Mouse (Mus musculus) right cerebral cortex, adult 2 months (tissue): Measurements from ENCODE around the gene Dgkz.

Experiments used
- DNase-seq, 2 experiments: peaks; one replicate each; pipeline ENCODE4 v3.0.0; 2021 to 2022; ENCODE audit warnings: low spot score in 2 of 2

Dgkz gene

DNA sequence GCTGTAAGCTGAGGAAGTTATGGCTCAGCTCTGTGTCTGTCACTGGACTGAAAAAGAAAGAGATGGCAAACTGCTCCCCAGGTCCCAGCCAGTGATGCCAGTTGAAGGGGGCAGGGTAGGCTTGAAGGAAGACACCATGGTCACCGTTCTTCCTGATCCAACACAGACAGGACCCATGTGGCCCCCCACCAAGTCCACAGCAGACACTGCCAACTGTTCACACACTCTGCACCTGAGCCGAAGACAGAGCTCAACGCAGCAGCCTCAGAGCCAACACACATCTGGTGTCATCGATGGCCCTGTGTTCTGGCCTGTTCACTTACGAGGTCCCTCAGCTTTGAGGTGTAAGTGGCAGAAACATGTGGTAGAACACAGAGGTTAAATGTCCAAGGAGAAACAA is 15.2 kb downstream of the Dgkz start:
- no peak for DNase-seq

DNA sequence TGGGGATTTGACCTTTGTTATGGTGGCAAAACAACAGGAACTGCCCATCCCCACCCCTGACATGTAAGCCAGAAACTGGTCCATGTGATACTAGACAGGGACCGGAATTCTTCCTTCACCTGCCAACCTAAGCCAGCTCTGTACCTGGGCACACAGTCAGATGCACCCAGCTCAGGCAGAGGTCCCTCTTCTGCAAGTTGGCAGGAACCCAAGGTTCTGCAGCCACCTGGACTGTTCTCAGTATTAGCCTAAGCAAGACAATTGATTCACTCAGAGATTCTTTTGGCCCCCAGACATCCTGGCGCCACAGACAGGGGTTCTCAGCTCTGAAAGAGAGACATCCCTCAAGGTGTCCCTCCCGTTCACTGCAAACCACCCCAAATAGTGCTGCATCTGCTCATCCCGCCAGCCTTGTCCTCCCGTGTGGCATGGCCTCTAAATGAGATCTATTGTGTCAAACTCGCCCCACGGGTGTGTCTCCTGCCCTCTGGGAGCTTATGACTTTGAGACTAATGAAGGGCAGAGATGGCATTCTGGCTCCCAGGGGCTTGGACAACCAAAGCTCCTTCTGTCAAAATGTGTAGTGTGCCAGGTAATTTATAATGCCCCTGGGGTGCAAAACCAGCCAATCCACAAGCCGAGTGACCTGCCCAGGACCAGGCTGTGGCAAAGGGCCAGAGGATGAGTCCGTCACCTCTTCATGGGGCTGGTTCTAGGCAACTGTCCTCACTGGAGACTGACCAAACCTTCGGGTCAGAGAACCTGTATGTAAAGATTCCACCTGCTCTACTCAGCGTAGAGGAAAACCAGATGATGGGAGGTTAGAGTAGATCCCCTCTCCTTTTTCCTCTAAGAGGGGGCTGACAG is 15.9 kb downstream of the Dgkz start:
- DNase-seq: no peak

DNA sequence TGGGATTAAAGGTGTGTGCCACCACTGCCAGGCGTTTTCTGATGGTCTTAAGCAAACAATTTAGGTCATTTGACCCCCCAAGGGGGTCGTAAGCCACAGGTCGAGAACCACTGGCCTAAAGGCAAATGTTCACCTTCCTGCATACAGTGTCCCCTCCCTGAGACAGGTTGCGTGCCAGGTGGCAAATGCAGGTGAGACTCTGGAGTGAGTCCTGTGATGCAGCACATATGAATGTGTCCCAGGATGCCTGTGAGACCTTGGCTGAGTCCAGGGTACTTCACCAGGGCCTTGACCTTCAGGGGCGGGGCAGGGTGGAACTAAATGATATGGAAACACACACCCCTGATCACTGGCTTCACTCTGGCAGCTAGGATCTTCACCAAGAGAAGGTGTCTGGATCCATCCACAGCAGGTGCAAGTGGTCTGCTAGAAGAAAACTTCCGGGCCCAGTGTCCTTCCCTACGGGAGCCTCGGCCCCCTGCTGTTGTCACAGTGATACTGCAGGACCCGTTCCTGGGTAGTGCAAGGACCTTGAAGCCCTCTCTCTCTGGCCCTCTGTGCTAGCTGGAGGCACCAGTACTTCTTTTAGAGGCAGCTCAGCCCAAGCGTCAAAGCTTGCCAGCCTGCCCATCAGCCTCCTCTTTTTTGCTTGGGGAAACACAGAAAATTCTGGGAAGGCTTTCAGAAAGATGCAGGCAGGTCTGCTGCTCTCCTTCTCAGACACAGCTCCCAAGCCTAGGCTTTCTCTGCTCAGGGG is 16.8 kb downstream of the Dgkz start:
- peak; percentile 56 to 62 for DNase-seq

DNA sequence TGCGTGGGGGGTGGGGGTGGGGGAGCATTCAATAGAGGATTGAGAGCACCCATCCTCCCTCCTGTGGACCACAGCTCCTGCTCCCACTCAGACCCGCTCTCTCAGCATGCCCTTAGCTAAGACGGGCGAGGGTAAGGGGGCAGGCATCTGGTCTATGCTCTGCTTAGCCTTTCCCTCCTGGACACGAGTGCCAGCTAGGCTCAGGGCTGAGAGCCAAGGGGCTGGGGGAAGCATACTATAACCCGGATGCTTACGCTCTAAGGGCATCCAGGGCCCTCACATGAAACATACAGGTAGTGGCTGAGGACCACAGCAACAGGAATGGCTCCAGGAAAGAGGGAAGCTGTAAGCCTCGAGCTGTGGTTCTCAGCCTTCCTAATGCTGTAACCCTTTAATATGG is 17.6 kb downstream of the Dgkz start:
- no peak for DNase-seq

DNA sequence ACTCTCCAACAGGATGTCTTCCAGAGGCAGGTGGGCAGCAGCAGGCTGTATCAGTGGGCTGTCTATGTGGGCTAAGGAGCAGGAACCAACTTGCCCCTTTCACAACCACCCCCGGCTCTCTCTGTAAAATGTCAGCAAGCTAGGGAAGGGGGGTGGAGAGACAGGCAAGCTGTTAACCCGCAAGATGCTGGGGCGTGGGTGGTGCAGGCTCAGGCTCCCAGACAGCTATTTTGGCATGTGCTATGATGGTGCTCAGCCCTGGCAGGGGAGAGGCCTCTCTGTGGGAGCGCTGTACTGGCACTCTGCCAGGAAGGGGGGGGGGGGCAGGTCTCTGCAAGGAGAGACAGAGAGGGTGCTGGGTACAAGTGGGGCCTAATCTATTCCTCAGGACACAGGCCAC is 18.6 kb downstream of the Dgkz start:
- DNase-seq: peak; percentile 89 to 93

DNA sequence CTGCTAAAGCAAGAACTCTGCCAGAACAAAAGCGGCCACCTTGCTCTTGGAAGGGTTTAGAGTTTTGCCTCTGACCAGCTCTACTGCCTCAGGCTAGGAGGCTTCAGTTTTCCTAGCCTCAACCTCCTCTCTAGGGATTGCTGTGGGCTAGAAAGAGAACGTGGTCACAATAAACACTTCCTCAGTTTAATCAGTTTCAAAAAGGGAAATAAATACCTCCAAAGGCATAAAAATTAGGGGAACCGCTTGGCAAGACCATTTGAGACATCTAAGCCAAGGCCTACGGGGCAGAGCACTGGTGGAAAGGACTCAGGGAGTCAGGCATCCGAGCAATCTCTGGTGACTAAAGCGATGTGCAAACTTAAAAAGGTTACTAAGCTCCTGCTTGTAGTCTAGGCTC is 19.8 kb downstream of the Dgkz start:
- DNase-seq: no peak

DNA sequence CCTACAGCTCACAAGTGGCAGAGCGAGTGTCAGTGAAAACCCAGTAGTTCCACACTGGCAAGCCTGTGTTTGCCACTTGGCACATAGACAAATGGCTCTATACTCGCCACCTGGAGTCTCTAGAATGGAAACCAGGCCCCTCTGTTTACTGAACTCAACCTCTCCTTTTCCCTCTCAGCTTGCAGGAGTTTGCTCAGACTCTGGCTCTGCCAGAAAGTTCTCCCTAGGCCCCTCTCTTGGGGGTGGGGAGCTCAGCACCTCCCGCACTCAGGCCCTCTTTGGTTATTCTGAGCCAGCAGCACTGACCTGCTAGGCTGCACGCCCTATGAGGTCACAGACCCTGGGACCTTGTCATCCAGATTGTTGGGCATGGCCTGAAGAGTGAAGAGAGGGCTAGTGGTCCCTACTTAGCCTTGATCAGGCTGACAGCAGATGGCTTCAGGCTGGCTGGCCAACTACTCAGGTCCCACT is 20.5 kb downstream of the Dgkz start:
- DNase-seq: no peak

DNA sequence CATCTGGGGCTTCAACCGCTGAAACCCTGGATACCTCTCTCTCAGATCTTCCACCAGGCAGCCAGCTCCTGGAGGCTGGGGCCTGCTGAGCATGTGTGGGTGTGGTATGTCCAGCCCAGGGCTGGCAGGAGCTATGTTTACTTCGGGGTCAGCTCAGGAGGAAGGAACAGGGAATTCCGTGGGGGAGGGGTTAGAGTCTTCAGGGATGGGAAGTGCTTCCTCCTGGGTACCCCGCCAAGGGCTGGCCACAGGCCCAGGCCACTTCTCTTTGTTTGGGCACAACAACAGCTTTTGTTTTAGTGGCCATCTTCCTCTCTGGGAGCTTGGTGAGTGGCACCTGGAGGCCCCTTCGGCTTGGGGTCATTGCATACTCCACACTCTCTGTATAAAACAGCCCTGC is 21.8 kb downstream of the Dgkz start:
- DNase-seq: no peak

DNA sequence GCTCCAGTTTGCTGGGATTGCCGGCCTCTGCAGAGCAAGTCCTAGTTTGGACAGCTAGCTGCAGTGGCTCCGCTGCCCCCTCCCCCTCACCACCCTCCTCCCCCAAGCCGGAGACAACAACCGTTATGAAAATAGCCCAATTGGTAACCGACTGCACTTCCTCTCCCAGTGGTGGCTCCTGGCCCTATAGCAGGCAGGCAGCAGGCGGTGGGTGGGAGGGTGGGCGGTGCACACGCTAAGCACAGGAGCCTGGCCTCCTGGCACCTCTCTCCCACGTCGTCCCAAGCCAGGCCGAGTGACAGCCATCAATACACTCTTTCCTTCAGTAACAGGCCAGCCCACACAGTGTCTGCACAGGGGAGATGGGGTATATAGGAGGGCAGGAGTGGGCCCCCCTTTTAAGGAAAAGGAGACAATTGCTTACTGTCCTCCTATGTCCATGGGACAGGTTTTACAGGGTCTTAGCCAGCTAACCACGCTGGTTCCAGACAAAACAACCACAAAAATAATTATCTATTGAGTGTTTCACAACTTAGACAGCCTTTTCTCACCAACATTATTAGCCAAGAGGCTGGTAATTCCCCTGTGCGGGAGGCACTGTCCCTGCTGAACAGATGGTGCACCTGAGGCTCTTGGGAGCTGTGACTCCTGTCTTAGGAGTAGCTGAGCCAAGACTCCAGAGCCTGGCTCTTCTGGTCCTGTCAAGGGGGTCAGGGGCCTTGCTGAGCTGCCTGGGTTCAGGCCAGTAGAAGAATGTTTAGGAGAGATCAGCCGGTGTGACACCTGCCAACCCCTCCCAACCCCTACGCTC is 25.2 kb downstream of the Dgkz start:
- no peak for DNase-seq

DNA sequence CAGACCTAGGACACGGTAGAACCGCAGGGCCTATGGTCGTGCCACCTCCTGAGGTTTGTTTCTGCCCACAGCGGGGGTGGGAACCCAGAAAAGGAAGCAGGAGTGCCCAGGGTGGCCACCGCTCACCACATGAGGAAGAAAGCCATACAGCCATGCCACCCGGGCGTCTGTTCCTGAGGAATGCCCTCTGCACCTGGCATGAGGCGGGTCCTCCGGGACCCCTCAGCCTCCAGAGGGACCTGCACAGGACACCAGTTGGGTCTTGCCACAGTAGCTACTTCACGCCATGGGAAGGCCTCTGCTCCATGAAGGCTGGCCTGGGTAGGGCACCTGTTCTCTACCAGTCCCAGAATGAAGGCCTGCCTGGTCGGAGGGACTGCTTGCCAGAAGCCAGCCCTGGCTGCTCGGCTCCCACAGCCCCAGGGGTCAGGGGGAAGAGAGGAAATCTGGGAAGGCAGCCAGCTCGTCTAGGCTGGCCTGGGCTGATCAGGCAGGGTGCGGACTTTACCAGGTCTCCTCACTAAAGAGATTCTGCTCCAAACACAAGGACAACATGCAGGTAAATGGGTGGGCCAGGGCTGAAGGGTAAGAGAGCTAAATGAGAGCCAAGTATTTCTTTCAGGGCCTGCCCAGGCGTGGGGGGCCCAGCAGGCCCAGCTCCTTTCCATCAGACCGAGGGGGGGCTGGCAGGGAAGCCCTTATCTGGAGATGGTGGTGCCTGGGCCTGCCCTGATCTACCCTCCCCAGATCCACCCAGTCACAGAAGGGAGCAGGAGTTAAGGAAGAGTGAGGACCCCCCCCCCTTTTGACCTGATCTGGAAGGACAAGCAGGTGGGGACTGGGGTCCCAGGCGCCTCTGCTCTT is 26.0 kb downstream of the Dgkz start:
- no peak for DNase-seq

DNA sequence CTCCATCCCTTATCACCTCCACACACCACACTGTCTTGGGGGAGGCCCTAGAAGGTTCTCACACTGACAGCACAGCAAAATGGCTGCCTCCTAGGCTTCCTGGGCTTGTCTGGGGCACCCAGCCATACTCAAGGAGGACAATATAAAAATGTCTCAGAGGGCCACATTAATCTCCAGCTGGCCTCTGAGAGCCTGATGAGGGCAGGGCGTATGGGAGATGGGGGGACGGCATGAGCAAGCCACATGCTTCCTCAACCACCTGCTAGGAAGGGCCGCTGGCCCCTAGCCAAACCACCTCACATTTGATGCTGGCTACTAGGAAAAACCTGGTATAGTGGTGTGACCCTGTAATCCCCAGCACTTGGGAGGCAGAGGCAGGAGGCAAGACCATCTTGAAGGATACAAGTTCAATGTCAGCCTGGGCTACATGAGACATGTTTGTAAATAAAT is 26.8 kb downstream of the Dgkz start:
- DNase-seq: no peak

DNA sequence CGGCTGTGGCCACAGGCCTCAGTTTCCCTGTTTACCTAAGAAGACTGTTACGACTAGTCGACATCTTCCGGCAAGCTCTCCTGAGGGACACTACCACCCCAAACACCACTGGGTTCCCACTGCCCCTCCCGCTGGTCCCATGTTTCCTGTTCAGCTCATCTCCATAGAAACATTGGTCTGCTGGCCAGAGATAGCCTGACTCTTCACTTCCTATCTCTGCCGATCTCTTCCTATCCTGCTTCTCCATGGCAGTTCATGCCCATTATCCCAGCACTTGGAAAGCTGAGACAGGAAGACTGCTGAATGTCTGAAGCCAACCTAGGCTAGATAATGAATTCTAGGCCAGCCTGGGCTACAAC is 27.5 kb downstream of the Dgkz start:
- no peak for DNase-seq

DNA sequence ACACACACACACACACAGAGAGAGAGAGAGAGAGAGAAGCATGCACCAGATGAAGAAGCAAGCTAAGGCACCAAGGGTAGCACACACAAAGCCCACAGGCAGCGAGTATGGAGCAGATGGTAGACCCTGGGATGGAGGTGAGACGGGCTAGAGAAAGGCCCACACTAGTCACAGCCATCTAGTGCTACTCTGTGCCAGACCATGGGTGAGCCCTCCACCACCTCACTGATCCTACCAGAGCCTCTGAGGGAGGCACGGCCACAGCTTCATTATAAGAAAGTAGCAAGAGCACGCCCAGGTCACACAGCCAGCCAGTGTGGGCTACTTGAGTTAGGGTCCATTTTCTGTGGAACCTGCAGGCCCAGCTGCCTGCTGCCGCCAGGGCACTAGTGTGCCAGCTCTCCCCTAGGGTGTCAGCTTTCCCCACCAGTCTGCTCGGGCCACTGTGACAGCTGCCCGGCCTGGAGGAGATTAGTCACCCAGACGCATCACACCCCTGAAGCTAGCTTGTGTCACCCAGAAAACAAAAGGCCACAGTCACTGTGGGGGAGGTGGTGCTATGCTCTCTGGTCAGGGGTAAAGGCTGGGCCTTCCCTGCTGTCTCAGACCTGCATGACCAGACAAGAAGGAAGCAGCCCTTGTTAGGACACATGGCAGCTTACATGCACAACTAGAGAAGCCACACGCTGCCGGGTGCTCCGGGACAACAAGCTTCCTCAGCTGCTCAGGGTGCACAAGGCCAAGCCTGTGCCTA is 28.1 kb downstream of the Dgkz start:
- no peak for DNase-seq

DNA sequence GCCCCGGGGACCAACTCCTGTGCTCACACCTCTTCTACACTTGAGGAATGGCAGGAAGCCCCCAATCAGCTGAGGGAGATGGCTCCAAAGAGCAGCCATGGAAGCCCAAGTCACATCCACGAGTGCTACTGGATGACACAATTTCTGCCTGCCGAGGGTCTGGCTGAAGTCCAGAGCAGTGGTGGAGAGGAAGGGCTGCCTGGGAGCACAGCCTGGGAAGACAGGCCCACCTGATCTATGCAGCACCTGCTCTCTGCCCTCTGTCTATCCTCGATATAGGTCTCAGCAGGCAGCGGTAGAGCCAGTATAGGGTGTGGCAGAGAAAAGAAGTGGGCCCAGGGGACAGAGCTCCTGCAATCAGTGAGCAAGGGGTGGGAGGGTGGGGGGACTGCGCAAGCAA is 28.8 kb downstream of the Dgkz start:
- no peak for DNase-seq

DNA sequence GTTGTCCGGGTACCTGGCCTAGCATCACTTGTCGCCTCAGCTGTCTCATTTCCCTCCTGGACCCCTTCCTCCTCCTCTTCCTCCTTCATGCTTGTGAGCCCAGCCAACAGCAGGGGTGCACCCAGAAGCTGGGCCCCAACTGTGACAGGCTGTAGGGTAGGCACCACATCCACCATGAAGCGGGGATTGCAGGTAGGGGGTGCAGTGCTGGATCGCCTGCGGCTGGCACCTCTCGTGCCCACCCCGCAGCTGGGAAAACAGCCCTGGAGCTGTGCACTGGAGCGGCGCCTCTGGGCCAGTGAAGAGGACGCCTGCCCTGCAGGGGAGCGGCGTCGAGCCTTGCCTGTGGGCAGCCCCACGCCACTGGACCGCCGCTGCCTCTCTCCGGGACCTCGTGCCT is 30.2 kb downstream of the Dgkz start, which contains the start of gene Gm9821:
Gm9821 (plus strand) TSS at position 221 of the 400 bp plus-strand sequence.
- DNase-seq: no peak

DNA sequence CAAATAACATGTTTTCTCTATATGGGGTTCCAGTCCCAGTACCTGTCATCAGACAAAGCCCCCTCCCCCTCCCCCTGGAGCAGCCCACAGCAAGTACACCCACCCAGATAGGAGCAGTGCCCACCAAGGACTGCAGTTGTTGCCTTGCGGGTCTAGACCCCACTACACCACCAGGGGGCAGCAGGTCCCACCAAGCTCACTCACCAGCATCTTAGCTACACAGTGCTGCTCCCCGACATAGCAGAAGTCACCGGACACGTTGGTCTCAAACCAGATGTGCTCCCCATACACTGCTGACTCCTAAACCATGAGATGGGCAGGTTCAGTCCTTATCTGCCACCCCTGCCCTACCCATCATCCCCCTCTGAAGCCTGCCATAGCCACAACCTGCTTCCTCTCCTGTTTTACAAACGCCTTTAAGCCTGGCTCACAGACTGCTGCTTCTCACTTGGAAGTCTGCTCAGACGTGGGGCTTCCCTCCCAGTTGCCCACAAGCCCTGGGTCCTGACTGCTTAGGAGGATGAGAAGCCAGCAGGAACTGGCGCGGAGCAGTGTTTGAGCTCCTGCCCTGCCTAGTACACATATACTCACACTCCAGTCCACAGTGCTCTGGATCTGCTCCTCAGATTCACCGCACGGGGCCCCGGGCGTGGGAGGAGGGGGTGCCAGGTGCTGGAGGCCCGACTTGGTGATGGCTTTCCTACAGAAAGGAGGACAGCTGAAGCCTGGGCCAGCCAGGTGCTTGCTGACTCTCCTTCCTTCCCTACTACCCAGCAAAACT is 31.3 kb downstream of the Dgkz start:
- peak; percentile 84 to 86 for DNase-seq

DNA sequence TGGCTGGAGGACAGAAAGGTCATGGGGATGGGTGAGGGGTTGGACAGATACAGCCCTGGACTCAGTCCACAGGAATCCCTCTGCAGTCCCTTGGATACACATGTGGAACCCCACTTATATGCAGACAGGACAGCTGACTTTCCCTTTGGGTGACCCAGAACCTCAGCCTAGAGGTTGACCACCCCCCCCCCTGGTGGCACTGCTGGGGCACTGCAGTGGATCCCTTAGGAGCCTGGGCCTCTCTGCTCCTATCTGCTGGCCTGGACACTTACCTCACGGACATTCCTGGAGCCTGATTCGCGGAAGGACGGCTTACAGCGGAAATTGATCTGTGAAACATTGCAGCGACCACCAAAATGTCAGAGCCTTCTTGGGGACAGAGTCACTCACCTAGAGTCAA is 33.3 kb downstream of the Dgkz start:
- DNase-seq: no peak

DNA sequence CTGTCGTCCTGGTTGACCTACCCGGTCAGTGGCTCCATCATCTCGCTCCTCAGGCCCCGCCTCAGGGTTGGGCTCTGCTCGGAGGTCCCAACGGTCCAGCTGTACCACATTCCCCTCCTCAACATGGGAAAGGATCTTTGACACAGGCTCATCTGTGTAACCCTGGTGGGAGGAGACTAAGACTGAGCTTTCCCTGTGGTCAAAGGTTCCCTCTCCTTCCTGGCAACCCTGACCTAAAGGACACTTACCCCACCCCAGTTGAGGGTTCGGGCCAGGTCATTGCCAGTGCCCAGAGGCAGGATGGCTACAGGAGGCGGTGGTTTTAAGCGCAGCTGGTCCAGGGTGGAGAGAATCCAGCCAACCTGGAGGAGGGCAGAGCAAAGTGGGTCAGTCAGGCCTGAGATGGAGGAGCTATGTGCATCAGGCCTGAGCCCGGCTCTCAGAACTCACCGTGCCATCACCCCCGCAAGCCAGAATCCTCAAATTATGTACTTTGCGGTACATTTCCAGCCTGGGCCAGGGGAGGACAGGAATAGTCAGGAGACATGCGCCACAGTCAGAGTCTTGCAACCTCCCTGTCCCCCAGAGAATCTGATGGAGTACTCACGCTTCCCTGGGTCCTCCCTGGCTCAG is 36.2 kb downstream of the Dgkz start:
- DNase-seq: no peak

DNA sequence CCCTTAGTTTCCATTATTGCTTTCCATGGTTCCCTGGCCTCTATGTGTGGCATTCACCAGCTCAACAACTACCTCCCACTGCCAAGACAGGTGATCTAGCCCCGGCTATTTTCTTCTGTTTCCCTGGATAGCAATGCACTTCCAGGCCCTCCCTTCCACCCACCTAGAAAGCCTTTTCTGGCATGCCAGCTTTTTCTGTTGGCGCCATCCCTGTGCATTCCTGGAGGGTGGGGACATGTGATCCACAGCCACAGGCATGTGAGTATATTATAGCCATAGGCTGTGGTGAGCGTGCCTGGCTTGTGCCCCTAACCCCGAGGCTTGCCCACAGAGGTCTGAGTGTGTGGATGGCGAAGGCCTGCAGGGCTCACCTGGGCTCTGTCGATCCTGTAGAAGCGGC is 39.5 kb downstream of the Dgkz start:
- DNase-seq: peak in 1 of 2 experiments; percentile 68
